Mouse (Mus musculus): ENCODE data around the gene Mknk2.

The Mknk2 gene

DNA sequence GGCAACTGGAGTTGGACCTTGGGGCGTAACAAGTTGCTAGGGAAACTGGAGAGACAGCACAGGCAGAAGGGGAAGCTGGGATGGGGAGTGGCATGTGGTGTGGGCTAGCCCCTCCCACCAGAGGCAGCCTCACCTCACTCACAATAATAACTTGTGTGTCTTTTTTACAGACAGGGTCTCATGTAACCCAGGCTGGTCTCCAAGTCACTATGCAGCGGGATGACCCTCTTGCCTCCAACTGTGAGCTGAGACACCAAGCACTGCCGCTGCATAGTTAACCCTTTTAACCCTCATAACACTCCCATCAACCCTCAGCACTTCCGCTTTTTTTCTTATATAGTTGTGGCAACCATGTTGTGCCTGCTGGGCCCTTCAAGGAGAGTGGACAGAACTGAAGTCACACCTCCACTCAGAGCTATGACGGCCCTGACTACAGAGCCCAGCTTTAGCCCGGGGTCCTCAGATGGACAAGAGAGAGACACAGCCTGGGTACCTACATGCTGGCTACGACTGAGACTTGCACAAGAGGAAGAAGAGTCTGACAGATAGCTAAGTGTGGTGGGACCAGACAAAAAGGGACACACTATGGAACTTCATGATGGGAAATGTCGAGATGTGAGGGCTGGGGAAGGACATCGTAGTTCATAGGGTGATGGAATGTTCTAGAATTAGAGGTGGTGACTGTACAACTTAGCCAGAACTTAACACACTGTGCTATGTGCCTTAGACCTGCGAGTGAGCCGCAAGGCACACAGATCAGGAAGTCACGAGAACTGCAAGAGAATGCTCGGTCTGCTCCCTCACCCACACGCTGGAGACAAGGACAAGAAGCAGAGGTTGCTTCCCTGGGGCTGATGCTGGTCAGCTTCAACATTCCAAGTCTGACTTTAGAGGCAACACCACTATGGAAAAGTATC lies 14.6 kb upstream of the Mknk2 start:
- no peak for DNase-seq

DNA sequence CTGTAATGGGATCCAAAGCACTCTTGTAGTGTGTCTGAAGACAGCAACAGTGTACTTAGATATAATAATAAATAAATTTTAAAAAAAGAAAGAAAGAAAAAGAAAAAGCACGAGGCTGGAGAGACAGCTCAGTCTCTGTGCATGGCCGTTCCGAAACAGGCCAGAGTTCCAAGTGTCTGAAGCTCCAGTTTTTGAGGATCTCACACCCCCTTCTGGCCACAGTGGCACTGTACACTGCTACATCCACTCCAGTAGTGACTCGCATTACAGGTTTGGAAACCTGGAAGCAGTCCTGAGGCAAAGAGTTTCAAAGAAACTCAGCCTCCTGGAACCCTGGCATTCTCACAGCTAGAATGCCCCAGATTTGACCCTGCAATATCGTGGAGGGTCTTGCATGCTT lies 9.9 kb upstream of the Mknk2 start:
- peak; percentile 83 for DNase-seq

DNA sequence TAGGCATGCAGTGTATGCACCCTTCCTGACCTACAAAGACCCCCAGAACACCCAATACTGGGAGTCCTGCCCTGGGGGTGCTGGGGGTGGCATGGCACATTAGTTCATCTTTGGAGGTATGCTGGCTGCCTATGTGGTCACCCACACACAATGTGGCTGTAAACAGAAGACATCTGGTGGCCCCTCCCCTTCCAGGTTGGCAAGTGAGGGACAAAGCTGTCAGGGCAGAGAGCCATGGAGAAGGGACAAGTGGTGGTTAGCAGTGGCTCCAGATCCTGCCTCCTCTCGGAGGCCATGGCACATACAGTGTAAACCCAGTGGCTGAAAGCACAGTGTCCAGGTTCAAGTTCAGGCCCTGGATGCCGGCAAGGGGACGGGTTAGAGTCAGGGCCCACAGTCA lies 8.7 kb upstream of the Mknk2 start:
- no peak for DNase-seq

DNA sequence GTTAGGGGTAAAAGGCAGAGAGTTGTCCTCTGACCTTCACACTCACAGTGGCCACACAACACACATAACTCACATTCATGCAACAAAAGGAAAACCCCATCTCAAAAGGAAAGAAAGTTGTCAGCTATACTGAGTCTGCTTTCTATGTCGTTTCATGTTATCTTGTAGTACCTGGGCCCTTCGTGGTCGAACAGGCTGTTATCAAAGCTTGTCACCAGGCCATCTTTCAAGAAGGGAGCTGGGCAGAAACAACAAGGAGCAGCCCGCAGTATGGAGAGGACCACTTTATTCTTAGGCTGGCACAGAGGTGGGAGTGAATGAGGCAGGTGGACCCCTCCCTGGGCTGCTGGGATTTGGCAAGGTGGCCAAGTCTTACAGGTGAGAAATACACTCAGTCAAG lies 7.1 kb upstream of the Mknk2 start:
- no peak for DNase-seq

DNA sequence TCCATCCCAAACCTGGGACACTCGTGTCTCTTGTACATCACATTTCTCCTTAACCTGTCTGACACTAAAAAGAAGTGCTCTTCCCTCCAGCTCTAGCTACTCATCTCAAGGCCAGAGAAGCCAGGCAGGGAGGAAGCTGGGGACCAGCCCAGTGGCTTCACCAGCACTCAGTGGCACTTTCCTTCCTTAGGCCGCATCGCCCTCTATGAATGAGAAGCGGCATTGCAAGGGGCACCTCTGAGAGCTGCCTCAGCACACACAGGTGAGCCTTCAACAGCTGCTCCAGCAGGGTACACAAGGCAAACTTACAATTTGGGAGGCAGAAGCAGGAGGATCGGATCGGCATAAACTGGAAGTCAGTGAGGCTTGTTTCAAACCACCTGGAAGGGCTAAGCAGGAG lies 6.3 kb upstream of the Mknk2 start:
- DNase-seq: peak; percentile 80

DNA sequence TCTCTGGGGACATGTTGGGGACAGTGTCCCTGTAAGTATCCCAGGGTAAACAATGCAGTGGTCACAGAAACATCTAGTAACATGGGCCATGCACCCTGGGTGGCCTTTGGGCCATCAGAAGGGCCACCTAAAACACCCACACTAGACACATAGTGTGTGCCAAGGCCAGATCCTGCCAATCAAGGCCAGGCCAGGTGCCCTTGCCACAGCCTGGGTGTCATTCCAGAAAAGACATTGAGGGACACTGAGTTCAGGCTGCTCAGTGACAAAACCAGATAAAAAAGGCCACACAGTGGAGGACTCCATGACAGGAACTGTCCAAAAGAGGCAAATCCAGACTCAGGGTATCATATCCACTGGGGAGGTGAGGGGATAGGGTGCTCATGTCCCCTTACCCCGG lies 5.7 kb upstream of the Mknk2 start:
- no peak for DNase-seq

DNA sequence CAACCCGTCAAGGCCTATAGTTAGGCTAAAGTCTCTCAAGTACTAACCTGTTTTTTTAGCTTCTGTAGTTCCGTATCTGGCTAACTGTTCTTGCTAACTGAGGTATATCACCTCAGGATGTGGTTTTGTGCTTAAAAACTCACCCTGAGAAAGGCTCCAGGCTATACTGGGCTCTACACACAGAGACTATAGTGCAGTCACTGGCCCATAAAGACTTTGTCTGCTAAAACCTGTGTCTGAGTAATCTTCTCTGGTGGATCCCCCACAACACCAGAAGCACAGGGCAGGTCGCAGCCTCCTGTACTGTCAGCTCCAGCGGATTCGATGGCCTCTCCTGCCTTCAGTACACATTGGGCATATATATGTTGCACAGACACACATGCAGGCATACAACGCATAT lies 4.1 kb upstream of the Mknk2 start:
- DNase-seq: no peak

DNA sequence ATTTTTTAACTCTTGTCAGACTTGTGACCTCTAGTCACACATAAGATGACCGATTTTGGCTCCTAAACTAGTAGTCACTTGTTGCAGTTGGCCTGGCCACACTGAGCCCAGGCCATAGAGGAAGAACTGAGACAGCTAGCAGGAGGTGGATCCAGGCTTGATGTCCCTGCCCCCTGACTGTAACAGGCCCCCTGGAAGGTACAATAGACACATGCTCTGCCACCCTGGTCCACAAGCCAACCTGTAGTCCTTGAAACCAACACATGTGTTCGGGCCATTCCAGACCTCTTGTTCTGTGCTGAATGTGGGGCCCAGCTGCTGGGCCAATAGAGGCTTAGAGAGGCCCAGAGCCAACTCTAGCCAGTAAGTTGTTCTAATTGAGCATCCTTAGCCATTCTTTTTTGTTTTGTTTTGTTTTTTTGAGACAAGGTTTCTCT lies 2.4 kb upstream of the Mknk2 start:
- DNase-seq: no peak

DNA sequence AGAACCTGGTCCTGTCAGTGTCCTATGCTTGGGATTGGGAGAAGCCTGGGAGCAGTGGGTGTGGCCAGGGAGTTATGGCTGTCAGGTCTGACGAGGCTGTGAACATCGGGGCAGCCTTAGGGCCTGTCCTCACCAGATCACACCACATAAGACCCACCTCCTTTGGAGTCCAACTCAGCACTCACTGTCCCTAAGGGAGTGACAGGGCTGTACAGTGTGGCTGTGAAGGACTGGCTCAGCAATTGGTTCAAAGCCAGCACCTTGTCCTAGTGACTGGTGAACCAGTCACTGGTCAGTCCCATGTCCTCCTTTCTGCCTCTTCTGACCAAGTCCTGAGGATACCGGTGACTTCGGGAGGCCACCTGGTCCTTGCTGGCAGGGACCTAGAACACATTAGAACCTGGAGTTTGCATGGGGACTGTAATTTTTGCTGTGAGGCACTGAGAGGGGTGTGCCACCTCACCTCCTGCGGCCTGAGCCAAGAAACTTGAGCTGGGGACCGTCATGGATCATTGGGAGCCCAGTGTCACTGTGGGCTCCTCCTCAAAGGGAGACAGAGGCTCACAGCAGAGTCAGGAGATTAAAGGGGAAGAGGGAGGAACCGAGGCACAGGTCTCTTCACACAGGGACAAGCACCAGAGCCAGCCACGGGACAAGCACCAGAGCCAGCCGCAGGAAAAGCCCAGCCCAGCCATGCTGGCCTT lies 1.8 kb upstream of the Mknk2 start:
- no peak for DNase-seq

DNA sequence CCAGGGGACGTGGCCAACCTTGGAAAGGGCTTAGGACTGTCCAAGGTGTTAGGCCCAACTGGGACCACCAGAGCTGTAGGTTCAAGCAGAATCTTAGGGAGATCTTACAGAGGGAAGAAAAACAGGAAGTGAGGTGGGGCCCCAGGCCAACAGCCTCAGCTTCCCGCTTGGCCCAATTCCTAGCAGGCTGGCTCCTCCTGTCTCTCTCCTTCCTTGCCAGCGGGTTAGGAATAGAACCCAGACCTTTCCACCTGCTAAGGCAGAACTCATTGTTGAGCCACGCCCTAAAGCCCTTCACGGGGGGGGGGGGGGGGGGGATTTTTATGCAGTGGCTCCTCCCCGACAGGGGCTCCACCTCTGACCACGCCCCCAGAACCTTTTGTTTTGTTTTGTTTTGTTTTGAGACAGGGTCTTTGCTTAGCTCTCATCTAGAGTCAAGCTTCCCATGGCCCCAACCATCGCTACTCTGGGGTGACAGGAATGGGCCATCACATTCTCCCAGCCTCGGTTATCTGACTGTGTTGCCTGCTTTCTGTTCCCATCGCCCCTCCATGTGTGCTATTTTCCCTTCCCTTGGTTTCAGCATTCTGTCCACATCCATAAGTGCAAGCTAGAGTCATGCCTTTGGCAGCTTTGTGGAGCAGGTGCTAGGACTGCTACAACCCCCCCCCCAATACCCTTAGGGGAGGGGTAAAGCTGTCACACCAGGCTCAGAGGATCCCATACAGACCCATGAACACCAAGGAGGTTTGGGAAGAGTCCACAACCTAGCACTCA lies 877 bp upstream of the Mknk2 start:
- peak; percentile 67 for DNase-seq

DNA sequence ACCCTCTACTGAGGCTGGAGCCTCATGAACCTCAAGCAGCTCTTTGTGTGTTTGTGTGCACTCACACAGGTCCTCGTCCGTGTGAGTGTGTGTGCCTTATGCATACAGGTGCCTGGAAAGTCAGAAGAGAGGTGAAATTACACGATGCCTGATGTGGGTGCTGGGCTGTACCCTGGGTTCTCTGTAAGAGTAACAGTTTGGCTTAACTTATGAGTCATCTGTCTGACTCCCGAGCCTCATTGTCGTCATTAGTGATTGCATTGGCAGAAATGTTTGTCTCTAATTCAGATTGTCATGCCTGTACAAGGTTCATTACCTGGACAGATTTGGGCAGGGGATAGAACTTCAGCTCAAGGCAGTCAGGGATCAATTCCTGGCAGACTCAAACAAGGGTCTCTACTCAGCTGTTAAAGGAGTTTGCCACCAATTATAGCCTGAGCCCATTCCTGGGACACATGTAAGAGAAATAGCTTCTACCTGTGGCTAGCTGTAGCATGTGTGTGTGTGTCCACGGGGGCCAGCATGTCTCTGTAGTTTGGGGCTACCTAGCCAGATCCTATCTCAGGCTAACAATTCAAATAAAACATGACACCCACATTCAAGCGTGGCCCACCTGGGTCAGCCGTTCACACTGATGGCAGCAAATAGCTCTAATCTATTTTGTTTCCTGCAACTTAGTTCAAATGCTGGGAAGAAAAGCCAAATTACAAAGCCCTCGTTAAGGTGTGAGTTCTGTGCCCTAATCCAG lies 610 bp downstream of the Mknk2 start:
- no peak for DNase-seq

DNA sequence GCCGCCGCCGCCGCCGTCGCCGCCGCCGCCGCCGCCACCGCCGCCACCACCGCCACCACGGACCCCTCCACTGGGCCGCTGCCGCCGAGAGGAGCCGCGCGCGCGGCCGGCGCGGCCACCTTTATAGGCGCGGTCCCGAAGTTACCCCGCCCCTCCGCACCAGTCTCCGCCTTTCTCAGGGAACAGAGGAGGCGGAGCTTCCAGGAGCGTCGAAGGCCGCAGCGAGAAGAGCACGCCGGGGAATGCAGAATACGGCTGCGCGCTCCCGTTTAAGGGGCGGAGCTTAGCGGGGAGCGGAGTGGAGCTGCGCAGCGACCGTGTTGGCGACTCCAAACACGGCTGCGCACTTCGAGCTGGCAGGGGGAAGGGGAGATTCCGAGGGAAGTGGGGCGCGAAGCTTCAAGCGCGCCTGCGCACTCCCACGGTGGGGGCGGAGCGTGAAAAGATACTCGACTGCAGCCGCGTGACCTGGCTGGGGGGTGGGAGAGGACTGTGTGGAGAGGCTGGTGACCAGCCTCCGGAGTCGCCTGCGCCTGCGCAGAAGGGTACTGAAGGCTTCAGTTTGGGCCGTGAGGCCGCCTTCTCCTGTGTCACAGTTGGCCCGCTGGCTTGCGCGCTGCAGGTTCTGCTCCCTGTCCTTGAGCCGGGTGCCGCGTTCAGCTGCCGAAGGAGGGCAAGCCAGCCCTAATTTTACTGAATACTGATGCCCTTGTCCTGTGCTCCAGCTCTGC lies 1.5 kb downstream of the Mknk2 start:
- DNase-seq: peak; percentile 100

DNA sequence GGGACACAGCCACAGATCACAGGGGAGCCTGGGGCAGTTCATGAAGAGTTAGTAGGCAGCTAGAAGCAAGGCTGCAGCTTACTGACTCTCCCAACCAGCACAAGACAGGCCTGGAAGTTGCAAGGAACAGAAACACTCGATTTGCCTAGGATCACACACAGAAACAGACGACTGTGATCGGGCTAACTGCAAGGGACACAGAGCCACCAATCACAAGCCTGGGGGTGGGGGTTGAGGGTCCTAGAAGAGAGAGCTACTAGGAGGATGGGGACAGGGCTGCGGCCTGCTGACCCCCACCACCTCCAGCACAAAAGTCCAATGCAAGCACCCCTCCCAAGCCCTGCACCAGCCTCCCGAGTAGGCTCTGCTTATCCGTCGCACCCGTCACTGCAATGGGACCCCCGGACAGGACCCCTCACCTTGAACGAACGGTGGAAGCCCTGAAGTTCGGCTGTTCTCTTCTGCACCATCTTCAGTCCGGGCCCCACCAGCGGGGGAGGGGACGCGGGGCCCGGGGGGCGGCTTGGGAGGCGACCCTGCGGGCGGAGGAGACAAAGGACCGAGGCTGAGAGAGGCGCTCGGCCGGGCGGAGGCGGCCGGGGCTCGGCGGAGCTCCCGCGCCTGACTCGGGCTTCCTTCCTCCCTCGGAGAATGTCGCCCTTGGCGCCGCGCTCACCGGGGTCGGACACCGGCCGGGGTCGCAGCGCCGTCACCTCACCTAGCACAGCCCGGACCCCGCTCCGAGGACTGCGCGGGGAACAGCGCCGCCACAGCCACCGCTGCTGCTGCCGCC lies 2.3 kb downstream of the Mknk2 start:
- DNase-seq: peak; percentile 39

DNA sequence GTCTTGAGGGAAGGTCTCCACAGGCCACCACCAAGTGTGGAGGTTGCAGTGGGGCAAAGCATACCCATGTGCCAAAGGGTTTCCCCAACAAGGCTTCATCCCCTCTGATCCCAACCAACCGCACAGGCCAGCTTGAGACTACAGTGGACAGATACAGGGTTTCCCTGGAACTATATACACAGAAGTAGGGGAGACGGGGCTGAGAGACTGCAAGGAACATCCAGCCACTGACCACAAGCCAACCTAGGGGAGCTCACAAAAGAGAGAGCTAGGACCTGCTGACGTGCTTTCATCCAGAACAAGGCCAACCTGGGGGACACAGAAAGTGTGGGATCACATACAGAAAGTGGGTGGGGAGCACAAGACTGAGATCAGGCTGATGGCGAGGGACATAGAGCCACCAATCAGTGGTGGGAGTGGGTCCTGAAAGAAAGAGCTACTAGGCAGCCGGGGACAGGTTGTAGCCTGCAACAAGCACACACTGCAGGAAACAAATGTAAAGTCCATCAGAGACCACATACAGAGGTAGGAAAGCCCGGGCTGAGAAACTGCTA lies 3.0 kb downstream of the Mknk2 start:
- DNase-seq: no peak

DNA sequence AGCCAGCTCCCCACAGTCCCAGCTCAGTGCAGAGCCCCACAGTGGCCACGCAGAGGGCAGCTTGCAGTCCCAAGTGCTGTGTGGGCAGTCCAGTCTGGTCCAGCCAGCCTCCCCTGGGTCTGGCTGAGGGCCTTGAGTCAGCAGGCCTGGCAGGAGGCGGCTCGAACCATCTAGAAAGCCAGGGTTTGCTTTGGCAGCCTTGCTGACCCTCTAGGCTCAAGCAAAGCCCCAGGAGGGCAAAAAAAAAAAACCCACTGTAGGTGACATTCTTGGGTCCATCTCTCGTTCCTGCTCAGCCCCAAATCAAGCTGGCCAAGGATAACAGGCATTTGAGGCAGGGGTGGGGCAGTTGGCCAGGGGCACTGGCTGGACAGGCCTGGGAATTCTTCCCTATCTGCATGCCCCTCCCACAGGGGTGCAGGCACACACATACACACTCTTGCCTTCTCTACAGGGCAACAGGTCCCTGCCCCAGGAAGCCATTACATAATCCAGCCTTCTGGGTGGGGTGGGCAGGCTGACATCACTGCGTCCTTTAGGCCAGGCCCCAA lies 3.7 kb downstream of the Mknk2 start:
- DNase-seq: peak; percentile 62

DNA sequence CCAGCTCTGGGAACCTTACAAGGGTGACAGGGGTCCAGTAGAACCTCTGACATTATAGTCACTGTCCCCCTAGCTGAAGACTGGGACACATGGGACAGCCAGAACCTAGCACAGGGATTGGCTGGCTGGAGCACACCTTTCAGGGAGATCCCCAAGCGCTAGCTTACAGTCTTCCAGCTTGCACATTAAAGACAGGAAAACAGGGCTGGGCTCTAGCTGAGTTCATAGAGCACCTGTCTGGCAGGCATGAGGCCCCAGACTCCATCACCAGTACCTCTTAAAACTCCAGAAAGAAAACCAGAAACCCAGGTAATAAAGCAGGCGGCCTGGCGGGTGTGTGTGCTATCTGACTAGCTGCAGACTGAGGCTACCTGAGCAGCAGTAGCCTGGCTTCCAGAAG lies 4.2 kb downstream of the Mknk2 start:
- no peak for DNase-seq

DNA sequence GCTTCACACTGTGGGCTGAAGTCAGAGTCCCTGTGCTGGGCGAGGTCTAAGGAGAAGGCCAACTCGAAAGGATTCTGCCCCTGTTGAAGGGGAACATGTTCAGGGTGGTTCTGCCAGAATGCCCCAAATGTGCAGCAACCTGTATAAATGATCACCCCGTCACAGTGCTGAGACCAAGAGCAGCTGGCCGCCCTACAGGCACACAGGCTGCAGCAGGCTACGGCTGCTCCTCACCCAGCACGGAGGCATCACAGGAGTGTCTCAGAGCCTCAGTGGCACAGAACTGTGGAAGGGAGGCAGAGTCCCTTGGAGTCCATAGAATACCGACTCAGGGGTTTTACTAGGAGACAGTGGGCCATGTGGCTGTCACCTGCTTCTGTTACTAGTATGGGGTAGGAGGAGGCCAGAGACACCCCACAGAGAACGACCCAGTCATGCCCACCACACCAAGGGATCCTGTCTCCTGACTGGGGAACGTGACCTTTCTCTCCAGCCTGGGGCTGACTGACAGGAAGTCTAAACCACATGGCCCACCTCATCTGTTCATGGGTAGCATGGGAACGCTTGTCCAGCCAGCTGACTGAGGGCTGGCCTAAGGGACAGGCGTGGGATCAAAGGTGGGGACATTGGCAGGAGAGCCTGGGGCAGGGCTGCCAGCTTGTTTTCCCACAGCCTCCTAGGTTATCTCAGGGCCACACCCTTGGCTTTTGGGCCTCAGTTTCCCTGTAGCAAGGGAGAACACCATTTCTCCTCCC lies 5.8 kb downstream of the Mknk2 start:
- no peak for DNase-seq

DNA sequence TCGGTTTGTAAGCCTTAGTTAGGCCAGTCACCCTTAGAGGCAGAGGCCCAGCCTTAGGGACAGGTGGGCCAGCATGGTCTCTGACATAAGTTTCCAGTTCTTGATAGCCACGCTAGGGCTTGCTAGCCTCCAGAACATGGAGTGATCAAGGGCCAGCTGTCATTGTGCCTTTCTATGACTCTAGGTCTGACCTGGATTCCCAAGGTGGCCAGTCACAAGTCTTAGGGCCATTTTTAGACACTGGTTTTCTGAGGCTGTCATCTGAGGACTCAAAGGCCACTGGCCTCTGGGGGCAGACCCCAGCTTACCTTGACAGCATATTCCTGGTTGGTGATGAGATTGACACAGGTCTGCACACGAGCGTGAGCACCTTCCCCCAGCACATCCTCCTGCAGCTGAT lies 6.7 kb downstream of the Mknk2 start:
- DNase-seq: no peak

DNA sequence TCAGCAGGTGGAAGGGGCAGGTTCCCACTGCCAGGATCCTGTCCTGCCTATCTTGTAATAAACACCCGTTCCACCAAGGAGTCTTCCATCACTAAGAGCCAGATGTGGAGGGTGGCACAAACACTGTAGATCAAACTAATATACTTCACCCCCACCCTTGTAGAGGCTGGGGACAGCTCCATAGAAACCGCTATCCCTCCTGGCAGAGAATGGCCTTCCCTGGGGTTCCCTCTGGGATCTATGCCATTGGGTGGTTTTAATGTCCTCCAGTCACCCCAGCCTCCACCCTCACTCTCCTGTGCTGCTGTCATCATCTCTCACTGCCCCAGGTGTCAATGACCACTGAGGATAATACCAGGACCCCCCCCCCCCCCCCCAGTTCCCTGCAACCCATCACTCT lies 7.4 kb downstream of the Mknk2 start:
- DNase-seq: no peak
